ENCODE assay signal across 22 mouse cellular contexts in genomic region chr17:85148348-85148747, GRCm38 (mm10). TPM values are rescaled to one million over a fixed set of nuclear protein-coding genes. Genes with fewer than 3 reads are reported as not detected.
DNase-seq lines count a peak whose midpoint lies in the region; TF ChIP-seq lines count a peak whose summit lies in the region.
"Had no signal": no experiment of that assay in that cellular context is flagged by ENCODE, and none has a peak within 500 bp of the region (broad histone marks: within the 10 kb centered on the region; RNA-seq: fewer than 3 reads in every experiment).

No protein-coding gene starts in this region.

- in situ Hi-C loops in CH12.LX (cut with MboI; ENCODE audit: low pct_ligation_motif_present, low pct_unique_long_range_greater_than_20kb, low sequenced_read_pairs), result no loop called here

- TF ChIP-seq POLR2A in CH12.LX (IDR thresholded peaks at IDR 0.05; ENCODE audit: low read depth, low read length) (no peak), MEL (IDR thresholded peaks at IDR 0.05; ENCODE audit: control insufficient read depth in 1 of 2, insufficient read depth in 1 of 2, low read depth in 1 of 2, low read length in 2 of 2, poor library complexity in 1 of 2) (no peak)

- H3K4me3 ChIP-seq in CH12.LX (replicated peaks in 1 of 3; ENCODE audit: low read depth in 2 of 3, low read length in 2 of 3, poor library complexity in 1 of 3) (no peak overlapping the region), MEL (ENCODE audit: control insufficient read depth in 1 of 2, insufficient read depth in 1 of 2, low read depth in 2 of 2, low read length in 2 of 2) (no peak overlapping the region)
- H3K4me3 ChIP-seq: embryonic facial prominence, embryonic 10.5 days; embryonic facial prominence, embryonic 12.5 days; forebrain, embryonic 13.5 days; forebrain, embryonic 15.5 days had no signal

- TF ChIP-seq EP300 in CH12.LX (IDR thresholded peaks at IDR 0.05; ENCODE audit: low read length), result no peak
- no peak for TF ChIP-seq EP300 in MEL (IDR thresholded peaks at IDR 0.05; ENCODE audit: low read depth in 1 of 2, low read length in 2 of 2)

- TF ChIP-seq RAD21 in CH12.LX (IDR thresholded peaks at IDR 0.05; ENCODE audit: low read depth, low read length) (no peak), MEL (IDR thresholded peaks at IDR 0.05; ENCODE audit: low read depth, low read length) (no peak)

- intact Hi-C loops in gastrocnemius, postnatal 36 days (cut with DNase I), result no loop called here

- H3K9ac ChIP-seq in CH12.LX (ENCODE audit: insufficient read depth, low read depth) (no peak overlapping the region), MEL (ENCODE audit: control insufficient read depth, low read depth, low read length, poor library complexity, severe bottlenecking) (no peak overlapping the region)
- H3K9ac ChIP-seq: embryonic facial prominence, embryonic 12.5 days; forebrain, embryonic 13.5 days; forebrain, embryonic 15.5 days; forebrain, postnatal 0 days had no signal

- H3K27ac ChIP-seq in CH12.LX (ENCODE audit: insufficient read depth, low read depth), result no peak overlapping the region
- no peak overlapping the region for H3K27ac ChIP-seq in MEL (ENCODE audit: control insufficient read depth, low read depth, low read length)
- H3K27ac ChIP-seq: embryonic facial prominence, embryonic 10.5 days; embryonic facial prominence, embryonic 12.5 days; forebrain, embryonic 13.5 days; forebrain, embryonic 15.5 days had no signal

- H3K79me2 ChIP-seq in CH12.LX (replicated peaks; ENCODE audit: control insufficient read depth, extremely low read depth, insufficient read depth, poor library complexity, severe bottlenecking) (no peaks in the 10 kb centered on the region), MEL (ENCODE audit: control insufficient read depth, insufficient read depth, low read length, poor library complexity) (no peaks in the 10 kb centered on the region)

- dilution Hi-C loops in CH12.LX (cut with MboI; ENCODE audit: extremely low pct_ligation_motif_present, extremely low pct_unique_long_range_greater_than_20kb, low sequenced_read_pairs), result no loop called here

- TF ChIP-seq CTCF in CH12.LX (conservative IDR thresholded peaks at IDR 0.05 in 1 of 2, IDR thresholded peaks at IDR 0.05 in 1 of 2; ENCODE audit: low read depth in 2 of 2, low read length in 2 of 2) (no peak), MEL (IDR thresholded peaks at IDR 0.05 in 2 of 3, conservative IDR thresholded peaks at IDR 0.05 in 1 of 3; ENCODE audit: control insufficient read depth in 1 of 3, insufficient read depth in 1 of 3, low read depth in 2 of 3, low read length in 3 of 3, poor library complexity in 1 of 3, severe bottlenecking in 1 of 3) (no peak)

- H3K27me3 ChIP-seq in CH12.LX (replicated peaks) (no peaks in the 10 kb centered on the region), MEL (ENCODE audit: control insufficient read depth in 1 of 2, insufficient read depth in 2 of 2, low read length in 2 of 2) (no peaks in the 10 kb centered on the region)
- H3K27me3 ChIP-seq: embryonic facial prominence, embryonic 12.5 days had no signal

- DNase-seq in heart, adult 11 months, result peak; percentile 28
- DNase-seq in heart, adult 8-10 months (ENCODE audit: low spot score), result no peak
- peak; percentile 44 for DNase-seq in kidney, adult 9 months
- no peak for DNase-seq in kidney, adult 11 months
- no peak for DNase-seq in CH12.LX (ENCODE audit: extremely low read depth)
- no peak for DNase-seq in MEL (ENCODE audit: low read depth, low spot score)
- no peak for DNase-seq in gastrocnemius, postnatal 36 days
- DNase-seq: adrenal gland, adult 2 months; adrenal gland, postnatal 10 days; adrenal gland, postnatal 25 days; B cell, adult 2 months; cerebellum, adult 11-12 months; cerebellum, adult 2 months; cerebellum, adult 9-10 months; cerebellum, postnatal 10 days; cerebellum, postnatal 25 days; forebrain, postnatal 0 days had no signal

- H3K4me1 ChIP-seq in CH12.LX (ENCODE audit: control insufficient read depth in 1 of 2, insufficient read depth in 2 of 2) (peaks cover 6 to 18% of the 10 kb centered on the region in 2 experiments; a peak in 3 of 4 replicates), MEL (ENCODE audit: control insufficient read depth in 1 of 2, insufficient read depth in 2 of 2, low read length in 2 of 2) (no peaks in the 10 kb centered on the region)
- H3K4me1 ChIP-seq: embryonic facial prominence, embryonic 12.5 days had no signal

- no peak overlapping the region for H3K4me2 ChIP-seq in CH12.LX (ENCODE audit: insufficient read depth, low read depth, poor library complexity, severe bottlenecking)
- H3K4me2 ChIP-seq: embryonic facial prominence, embryonic 12.5 days; forebrain, embryonic 13.5 days; forebrain, embryonic 15.5 days had no signal

- H3K9me3 ChIP-seq in CH12.LX (replicated peaks; ENCODE audit: low read length) (no peaks in the 10 kb centered on the region), MEL (replicated peaks; ENCODE audit: insufficient read depth, low read length) (no peaks in the 10 kb centered on the region)
- H3K9me3 ChIP-seq: embryonic facial prominence, embryonic 10.5 days; embryonic facial prominence, embryonic 12.5 days; forebrain, embryonic 13.5 days; forebrain, embryonic 15.5 days; G1E had no signal

- H3K36me3 ChIP-seq in CH12.LX (replicated peaks in 1 of 2; ENCODE audit: control insufficient read depth in 1 of 2, insufficient read depth in 1 of 2, low read length in 1 of 2) (no peaks in the 10 kb centered on the region), MEL (ENCODE audit: control insufficient read depth in 1 of 2, insufficient read depth in 2 of 2, low read length in 2 of 2) (no peaks in the 10 kb centered on the region)
- H3K36me3 ChIP-seq: embryonic facial prominence, embryonic 10.5 days; embryonic facial prominence, embryonic 12.5 days; forebrain, embryonic 15.5 days; G1E had no signal

TF ChIP-seq in CH12.LX, 34 proteins besides CTCF, POLR2A, EP300 and RAD21:
- TF ChIP-seq CHD2 (IDR thresholded peaks at IDR 0.05; ENCODE audit: low read length) (no peak), USF2 (conservative IDR thresholded peaks at IDR 0.05; ENCODE audit: low read depth, low read length) (no peak), HCFC1 (IDR thresholded peaks at IDR 0.05; ENCODE audit: low read depth, low read length) (peak; percentile 57; the same call in 1 of the 2 replicates)

TF ChIP-seq in MEL, 35 proteins besides CTCF, POLR2A, EP300 and RAD21:
- TF ChIP-seq MYB (IDR thresholded peaks at IDR 0.05; ENCODE audit: low read depth, low read length), result no peak
- TF ChIP-seq HCFC1 (IDR thresholded peaks at IDR 0.05; ENCODE audit: low read depth, low read length), result 0 out of 2 replicates have a peak, but pooled peaks have one; percentile 36

RNA-seq across cellular contexts. Expression of gene Camkmt, which starts 58.0 kb away (rescaled TPM):
- total RNA-seq in heart, adult 8-10 months (2022), result 1 to 10 TPM; 2.8 to 4.1 (median 3.2) TPM
- total RNA-seq in CH12.LX (2012; rRNA removed), result 1.5 and 1.6 TPM in 2 replicates
- 1.7 and 1.8 TPM in 2 replicates for total RNA-seq in CH12.LX (2014; rRNA removed)
- 3.5 and 4.4 TPM in 2 replicates for polyA plus RNA-seq in CH12.LX (2012; ENCODE audit: insufficient read length, low read depth)
- 1.6 and 2.2 TPM in 2 replicates for total RNA-seq in MEL (2012; rRNA removed)
- 1 to 10 TPM in 1 of 2 experiments, not detected in 1; 5.9 TPM for polyA plus RNA-seq in MEL (2012; ENCODE audit: insufficient read depth in 1 of 2, insufficient read length in 2 of 2, low read depth in 1 of 2, low replicate concordance in 2 of 2, missing spikeins in 1 of 2)
- 1 to 10 TPM in 1 of 2 experiments, under 1 TPM in 1; 0.99 to 1.8 TPM for total RNA-seq in gastrocnemius, postnatal 36 days (2021)

RNA-seq across cellular contexts. Expression of gene Prepl, which starts 58.3 kb away (rescaled TPM):
- 100 to 1,000 TPM; 103 to 130 (median 122) TPM for total RNA-seq in heart, adult 8-10 months (2022)
- total RNA-seq in CH12.LX (2012; rRNA removed) (8.4 and 8.5 TPM in 2 replicates), CH12.LX (2014; rRNA removed) (6.0 and 7.0 TPM in 2 replicates), MEL (2012; rRNA removed) (12.2 and 12.6 TPM in 2 replicates)
- polyA plus RNA-seq in CH12.LX (2012; ENCODE audit: insufficient read length, low read depth) (21.0 and 22.9 TPM in 2 replicates), MEL (2012; ENCODE audit: insufficient read depth in 1 of 2, insufficient read length in 2 of 2, low read depth in 1 of 2, low replicate concordance in 2 of 2, missing spikeins in 1 of 2) (10 to 100 TPM in 1 of 2 experiments, not detected in 1; 23.2 TPM)
- 10 to 100 TPM; 24.4 to 34.7 TPM for total RNA-seq in gastrocnemius, postnatal 36 days (2021)

Comparison
In these comparisons a context has a peak if more than half of its experiments do, and no peak if none do; other contexts are left out.
1. DNase-seq: peak in heart, adult 11 months (single experiment) and kidney, adult 9 months (single experiment); none in heart, adult 8-10 months (single experiment), kidney, adult 11 months (single experiment), CH12.LX (single experiment), MEL (single experiment) and gastrocnemius, postnatal 36 days (0 of 2).